Mouse (Mus musculus): ENCODE results near the gene Slc38a4. TPM values are rescaled to one million over a fixed set of nuclear protein-coding genes. Genes with fewer than 3 reads are reported as not detected.

Gene Slc38a4
- total and polyA plus RNA-seq, 2 experiments from 2014 or later: 57.5 to 92.1 TPM

DNA sequence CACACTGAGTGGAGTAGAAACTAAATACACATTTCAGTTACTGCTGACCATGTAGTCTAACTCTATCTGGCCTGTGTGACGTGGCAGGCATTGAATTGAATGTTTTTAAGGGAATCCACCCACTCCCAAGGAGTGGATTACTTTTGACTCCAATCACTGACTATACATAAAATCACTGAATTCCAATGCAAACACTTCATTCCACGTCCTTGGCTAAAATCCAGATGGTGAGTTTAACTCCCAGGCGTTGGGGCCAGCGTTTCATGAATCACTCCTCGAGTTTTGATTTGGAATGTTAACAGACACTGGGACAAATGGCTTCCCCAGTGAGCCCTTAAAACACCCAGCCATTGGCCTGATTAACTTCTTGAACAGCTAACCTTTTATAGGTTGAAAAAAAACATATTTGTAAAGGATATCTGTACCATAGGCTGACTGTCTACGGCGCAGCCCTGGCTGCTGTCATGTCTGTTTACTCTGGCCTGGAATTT is 13.7 kb downstream of the Slc38a4 start:
- peak; percentile 48 for DNase-seq (ENCODE audit: low spot score)
- peak overlapping the region; percentile 69 for H3K27ac ChIP-seq (ENCODE audit: low read depth)
- H3K4me3 ChIP-seq (ENCODE audit: low read depth, low read length): no peak overlapping the region
- H3K4me2 ChIP-seq (ENCODE audit: low read depth, low read length): no peak overlapping the region
- no peak for TF ChIP-seq EP300 (IDR thresholded peaks at IDR 0.05; ENCODE audit: low read depth)
- TF ChIP-seq CTCF (IDR thresholded peaks at IDR 0.05; ENCODE audit: low read depth): no peak
- no peaks in the 10 kb centered on the region for H3K36me3 ChIP-seq (replicated peaks; ENCODE audit: control insufficient read depth, insufficient read depth, low read length)
- 39% methylated on average over 7 of the region's 7 CpGs for WGBS
- no peak overlapping the region for H3K9ac ChIP-seq (replicated peaks; ENCODE audit: low read depth, low read length)
- no peaks in the 10 kb centered on the region for H3K9me3 ChIP-seq (replicated peaks; ENCODE audit: control insufficient read depth, low read length)
- H3K4me1 ChIP-seq (ENCODE audit: control insufficient read depth, insufficient read depth): peaks cover 6% of the 10 kb centered on the region
- H3K27me3 ChIP-seq (ENCODE audit: control insufficient read depth, insufficient read depth, low read length): no peaks in the 10 kb centered on the region
- ATAC-seq (ENCODE audit: insufficient read depth, low read depth): no peak

DNA sequence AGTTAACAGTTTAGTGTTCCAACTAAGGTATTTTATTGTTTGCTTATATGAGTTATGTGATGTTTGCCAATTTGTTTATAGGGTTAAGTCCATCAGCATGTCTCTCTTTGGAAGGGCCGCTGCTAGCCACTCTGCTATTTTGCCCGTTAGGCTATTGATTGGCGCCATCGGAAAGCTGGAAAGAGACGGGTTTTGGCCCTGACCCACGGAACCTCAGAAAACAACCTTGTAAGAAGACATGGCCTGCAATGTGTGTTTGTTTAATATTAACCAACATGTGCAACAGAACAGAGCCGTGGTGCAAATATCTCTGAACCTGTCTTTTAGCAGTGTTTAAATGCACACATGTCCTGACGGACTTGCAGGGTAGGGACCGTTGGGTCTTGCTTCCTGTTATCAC is 14.6 kb downstream of the Slc38a4 start:
- Histone ChIP-seq H3K4me3 (ENCODE audit: low read depth, low read length) (no peak overlapping the region), H3K9ac (replicated peaks; ENCODE audit: low read depth, low read length) (no peak overlapping the region), H3K27ac (ENCODE audit: low read depth) (peak overlapping the region; percentile 69; the same call in 1 of the 2 replicates), H3K27me3 (ENCODE audit: control insufficient read depth, insufficient read depth, low read length) (no peaks in the 10 kb centered on the region), H3K9me3 (replicated peaks; ENCODE audit: control insufficient read depth, low read length) (no peaks in the 10 kb centered on the region), H3K4me2 (ENCODE audit: low read depth, low read length) (no peak overlapping the region), H3K36me3 (replicated peaks; ENCODE audit: control insufficient read depth, insufficient read depth, low read length) (no peaks in the 10 kb centered on the region), H3K4me1 (ENCODE audit: control insufficient read depth, insufficient read depth) (peaks cover 6% of the 10 kb centered on the region)
- DNase-seq (ENCODE audit: low spot score) (no peak), ATAC-seq (ENCODE audit: insufficient read depth, low read depth) (no peak)
- TF ChIP-seq CTCF (IDR thresholded peaks at IDR 0.05; ENCODE audit: low read depth) (no peak), EP300 (IDR thresholded peaks at IDR 0.05; ENCODE audit: low read depth) (no peak)
- 84% methylated on average over 9 of the region's 9 CpGs for WGBS

DNA sequence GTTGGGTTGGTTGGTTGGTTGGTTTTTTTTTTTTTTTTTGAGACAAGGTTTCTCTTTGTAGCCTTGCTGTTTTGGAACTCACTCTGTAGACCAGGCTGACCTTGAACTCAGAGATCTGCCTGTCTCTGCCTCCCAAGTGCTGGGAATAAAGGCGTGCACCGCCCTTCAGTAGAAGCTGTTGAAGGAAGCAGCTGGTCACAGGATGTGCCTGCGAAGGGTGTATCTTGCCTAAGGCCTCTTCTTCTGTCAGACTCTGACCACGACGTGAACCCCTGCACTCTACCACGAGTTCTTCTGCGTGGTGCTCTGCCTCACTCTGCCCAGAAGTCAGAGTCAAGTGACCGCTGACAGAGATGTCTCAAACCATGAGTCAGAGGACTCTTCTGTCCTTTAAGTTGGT is 18.0 kb downstream of the Slc38a4 start:
- WGBS: 84% methylated on average over 8 of the region's 8 CpGs
- no peak for ATAC-seq (ENCODE audit: insufficient read depth, low read depth)
- no peak for DNase-seq (ENCODE audit: low spot score)

DNA sequence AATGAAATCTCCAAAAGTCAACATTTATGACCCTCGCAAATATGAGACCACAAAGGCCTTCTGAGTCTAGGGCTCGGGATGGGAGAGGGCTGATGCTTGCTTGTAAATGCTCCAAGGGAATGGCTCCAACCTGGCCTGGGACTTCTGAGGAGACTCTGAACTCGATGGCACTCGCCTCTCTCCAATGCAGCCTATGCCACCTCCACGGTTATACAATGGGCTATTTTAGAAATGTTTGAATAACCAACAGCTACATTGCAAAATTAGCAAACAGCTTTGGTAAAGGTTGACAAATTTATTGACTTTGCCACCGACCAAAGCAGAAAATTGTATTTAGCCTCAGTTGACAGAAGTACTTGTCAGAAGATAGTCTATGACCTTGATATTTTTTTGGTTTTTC is 19.9 kb downstream of the Slc38a4 start:
- H3K36me3 ChIP-seq (replicated peaks; ENCODE audit: control insufficient read depth, insufficient read depth, low read length): no peaks in the 10 kb centered on the region
- no peak overlapping the region for H3K4me2 ChIP-seq (ENCODE audit: low read depth, low read length)
- ATAC-seq (ENCODE audit: insufficient read depth, low read depth) (no peak), DNase-seq (ENCODE audit: low spot score) (no peak)
- H3K9me3 ChIP-seq (replicated peaks; ENCODE audit: control insufficient read depth, low read length): no peaks in the 10 kb centered on the region
- H3K27me3 ChIP-seq (ENCODE audit: control insufficient read depth, insufficient read depth, low read length): no peaks in the 10 kb centered on the region
- TF ChIP-seq CTCF (IDR thresholded peaks at IDR 0.05; ENCODE audit: low read depth): no peak
- TF ChIP-seq EP300 (IDR thresholded peaks at IDR 0.05; ENCODE audit: low read depth): no peak
- H3K27ac ChIP-seq (ENCODE audit: low read depth): no peak overlapping the region
- no peak overlapping the region for H3K9ac ChIP-seq (replicated peaks; ENCODE audit: low read depth, low read length)
- 81% methylated on average over 6 of the region's 6 CpGs for WGBS
- H3K4me3 ChIP-seq (ENCODE audit: low read depth, low read length): no peak overlapping the region
- 0 out of 2 replicates have a peak, but pooled peaks cover 5% of the 10 kb centered on the region for H3K4me1 ChIP-seq (ENCODE audit: control insufficient read depth, insufficient read depth)

More for the DNA sequence above, 18.0 kb downstream of the Slc38a4 start:
- no peak for TF ChIP-seq EP300 (IDR thresholded peaks at IDR 0.05; ENCODE audit: low read depth)
- no peak overlapping the region for H3K27ac ChIP-seq (ENCODE audit: low read depth)
- H3K36me3 ChIP-seq (replicated peaks; ENCODE audit: control insufficient read depth, insufficient read depth, low read length): no peaks in the 10 kb centered on the region
- H3K4me3 ChIP-seq (ENCODE audit: low read depth, low read length): no peak overlapping the region
- no peak overlapping the region for H3K4me2 ChIP-seq (ENCODE audit: low read depth, low read length)
- H3K27me3 ChIP-seq (ENCODE audit: control insufficient read depth, insufficient read depth, low read length): no peaks in the 10 kb centered on the region
- peaks cover 11% of the 10 kb centered on the region for H3K4me1 ChIP-seq (ENCODE audit: control insufficient read depth, insufficient read depth)
- no peak overlapping the region for H3K9ac ChIP-seq (replicated peaks; ENCODE audit: low read depth, low read length)
- no peaks in the 10 kb centered on the region for H3K9me3 ChIP-seq (replicated peaks; ENCODE audit: control insufficient read depth, low read length)

DNA sequence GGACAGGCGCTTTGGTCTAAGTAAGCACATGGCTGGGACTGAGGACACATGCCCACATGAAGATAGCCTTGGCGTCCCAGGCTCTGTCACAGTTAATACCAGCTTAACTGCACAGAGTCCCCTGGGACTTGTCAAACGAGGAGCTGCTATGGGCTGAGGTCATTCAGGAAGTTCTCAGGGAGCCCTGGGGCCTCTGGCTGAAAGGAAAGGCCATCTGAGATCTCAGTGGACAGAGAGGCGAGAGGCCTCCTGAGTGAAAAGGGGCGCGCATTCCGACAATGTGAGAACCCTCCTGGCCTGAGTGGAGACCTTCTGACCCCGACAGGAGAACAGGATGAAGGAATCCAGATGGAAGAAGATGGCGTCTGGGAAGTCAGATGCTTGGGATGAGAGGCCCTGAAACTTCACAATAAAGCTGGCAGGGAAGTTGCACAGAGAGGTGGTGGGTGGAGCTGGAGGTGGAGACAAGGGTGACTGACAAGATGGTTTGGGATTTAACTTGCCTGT is 22.2 kb downstream of the Slc38a4 start:
- H3K4me2 ChIP-seq (ENCODE audit: low read depth, low read length): no peak overlapping the region
- ATAC-seq (ENCODE audit: insufficient read depth, low read depth): peak; percentile 71
- no peaks in the 10 kb centered on the region for H3K9me3 ChIP-seq (replicated peaks; ENCODE audit: control insufficient read depth, low read length)
- peak; percentile 64 for DNase-seq (ENCODE audit: low spot score)
- no peaks in the 10 kb centered on the region for H3K27me3 ChIP-seq (ENCODE audit: control insufficient read depth, insufficient read depth, low read length)
- H3K4me3 ChIP-seq (ENCODE audit: low read depth, low read length): no peak overlapping the region
- 0 out of 2 replicates have a peak, but pooled peaks cover 5% of the 10 kb centered on the region for H3K4me1 ChIP-seq (ENCODE audit: control insufficient read depth, insufficient read depth)
- H3K9ac ChIP-seq (replicated peaks; ENCODE audit: low read depth, low read length): no peak overlapping the region
- TF ChIP-seq EP300 (IDR thresholded peaks at IDR 0.05; ENCODE audit: low read depth) (no peak), CTCF (IDR thresholded peaks at IDR 0.05; ENCODE audit: low read depth) (no peak)
- WGBS: 27% methylated on average over 9 of the region's 9 CpGs
- H3K27ac ChIP-seq (ENCODE audit: low read depth): peak overlapping the region; percentile 58
- no peaks in the 10 kb centered on the region for H3K36me3 ChIP-seq (replicated peaks; ENCODE audit: control insufficient read depth, insufficient read depth, low read length)

DNA sequence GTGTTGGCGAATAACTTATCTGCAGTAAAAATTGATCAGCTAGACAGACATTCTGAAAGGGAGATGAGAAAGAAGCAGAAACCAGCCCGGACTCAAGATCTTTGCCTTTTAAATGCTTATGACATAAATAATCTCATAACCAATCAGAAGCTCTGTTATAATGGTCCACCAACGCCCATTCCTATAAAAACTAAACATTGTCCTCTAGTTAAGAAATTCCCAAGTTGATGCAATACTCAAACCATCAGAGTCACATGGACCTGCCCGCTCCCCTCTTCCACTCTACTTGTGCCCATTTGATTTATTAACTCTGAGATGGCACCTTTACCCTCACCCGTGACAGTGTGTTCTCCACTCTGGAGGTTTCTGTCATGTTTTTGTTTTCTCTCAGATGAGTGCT is 23.9 kb downstream of the Slc38a4 start:
- WGBS: 83% methylated on average over 5 of the region's 5 CpGs
- Histone ChIP-seq H3K4me1 (ENCODE audit: control insufficient read depth, insufficient read depth) (0 out of 2 replicates have a peak, but pooled peaks cover 5% of the 10 kb centered on the region), H3K4me3 (ENCODE audit: low read depth, low read length) (no peak overlapping the region), H3K9ac (replicated peaks; ENCODE audit: low read depth, low read length) (no peak overlapping the region), H3K36me3 (replicated peaks; ENCODE audit: control insufficient read depth, insufficient read depth, low read length) (no peaks in the 10 kb centered on the region), H3K27ac (ENCODE audit: low read depth) (no peak overlapping the region), H3K4me2 (ENCODE audit: low read depth, low read length) (no peak overlapping the region), H3K27me3 (ENCODE audit: control insufficient read depth, insufficient read depth, low read length) (no peaks in the 10 kb centered on the region), H3K9me3 (replicated peaks; ENCODE audit: control insufficient read depth, low read length) (no peaks in the 10 kb centered on the region)
- DNase-seq (ENCODE audit: low spot score): no peak
- TF ChIP-seq CTCF (IDR thresholded peaks at IDR 0.05; ENCODE audit: low read depth): no peak
- TF ChIP-seq EP300 (IDR thresholded peaks at IDR 0.05; ENCODE audit: low read depth): no peak
- no peak for ATAC-seq (ENCODE audit: insufficient read depth, low read depth)

All from heart, postnatal 0 days (tissue).